Mouse (Mus musculus) liver, postnatal 0 days (tissue): ENCODE measurements around the gene Armh2.

ENCODE experiments used
- CTCF ChIP-seq: sonication (generic); IDR thresholded peaks from 2 replicates; pipeline ENCODE4 v1.5.1; 2016; ENCODE audit warnings: antibody characterized with exemption, low read depth
- EP300 ChIP-seq: IDR thresholded peaks from 2 replicates; pipeline ENCODE4 v1.6.1; 2016; ENCODE audit warnings: antibody characterized with exemption, low read depth, mild to moderate bottlenecking

DNA sequence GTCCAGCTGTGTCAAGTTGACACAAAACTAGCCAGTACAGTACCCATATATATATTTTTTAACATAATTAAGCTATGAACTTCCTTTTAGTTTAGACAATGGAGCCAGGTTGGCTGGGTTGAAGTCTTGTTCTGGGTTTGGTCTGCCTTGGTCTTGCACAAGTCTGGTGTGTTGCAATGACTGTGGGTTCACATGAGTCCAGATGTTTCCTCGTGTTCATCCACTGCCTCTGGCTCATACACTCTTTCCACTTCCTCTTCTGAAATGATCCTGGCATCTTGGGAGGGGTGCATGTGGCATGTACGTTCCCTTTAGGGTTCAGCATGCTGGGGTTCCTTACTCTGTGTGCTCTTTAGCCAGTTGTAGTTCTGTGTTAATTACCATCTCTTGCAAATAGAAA, 50.3 kb downstream of the Armh2 start:
- no peak for TF ChIP-seq CTCF
- TF ChIP-seq EP300, result peak; percentile 61; the same call in 1 of the 2 replicates
